Mouse (Mus musculus) intestine, embryonic 16.5 days (tissue): ENCODE data around the gene Bpgm. TPM values are rescaled to one million over a fixed set of nuclear protein-coding genes. Genes with fewer than 3 reads are reported as not detected.

Experiments used
- ATAC-seq: fragments of 200-750 bp; cut with Nextera tagmentation; 2 replicates; pipeline ENCODE4 v1.8.0; 2017; ENCODE audit warnings: moderate TSS enrichment, moderate library complexity
- H3K27ac ChIP-seq: fragments of 300-500 bp; sonication (generic); 2 replicates; pipeline ENCODE4 v1.5.1; 2014; ENCODE audit warnings: mild to moderate bottlenecking, low read length
- H3K27me3 ChIP-seq: fragments of 300-500 bp; sonication (generic); replicated peaks from 2 replicates; pipeline ENCODE4 v1.6.1; 2014; ENCODE audit warnings: low read length, control low read depth, mixed read lengths; ENCODE audit not compliant: control insufficient read depth, insufficient read depth
- H3K36me3 ChIP-seq: fragments of 300-500 bp; sonication (generic); 2 replicates; pipeline ENCODE4 v1.6.1; 2014; ENCODE audit warnings: low read length, control low read depth; ENCODE audit not compliant: control insufficient read depth, insufficient read depth
- H3K4me1 ChIP-seq: fragments of 300-500 bp; sonication (generic); 2 replicates; pipeline ENCODE4 v1.6.1; 2014; ENCODE audit warnings: low read length, control low read depth, mixed read lengths; ENCODE audit not compliant: control insufficient read depth, insufficient read depth
- H3K4me2 ChIP-seq: fragments of 300-500 bp; sonication (generic); 2 replicates; pipeline ENCODE4 v1.6.1; 2014; ENCODE audit warnings: low read depth, low read length, control low read depth
- H3K4me3 ChIP-seq: fragments of 300-500 bp; sonication (generic); 2 replicates; pipeline ENCODE4 v1.5.1; 2014; ENCODE audit warnings: mild to moderate bottlenecking, low read length
- H3K9ac ChIP-seq: fragments of 300-500 bp; sonication (generic); 2 replicates; pipeline ENCODE4 v1.6.1; 2014; ENCODE audit warnings: low read depth, low read length
- H3K9me3 ChIP-seq: fragments of 300-500 bp; sonication (generic); 2 replicates; pipeline ENCODE4 v1.6.1; 2016; ENCODE audit warnings: low read length, control low read depth; ENCODE audit not compliant: control insufficient read depth
- WGBS: fragments of 180-500 bp; shearing (Covaris S2); extraction: QIAGEN DNeasy Blood & Tissue Kit; methylation state at CpG from one replicate; pipeline ENCODE4 v1.1.7; 2014; 5-methylcytosine and 5-hydroxymethylcytosine counted together
- polyA plus RNA-seq: library from polyadenylated mRNA; unstranded; fragments of >200 nt; fragmentation: Nextera tagmentation; extraction: Ambion mirVana; gene quantifications from 2 replicates; pipeline ENCODE4 v1.2.1, GENCODE M21; 2015

Gene Bpgm
- polyA plus RNA-seq: 49.3 and 54.4 TPM in 2 replicates

DNA sequence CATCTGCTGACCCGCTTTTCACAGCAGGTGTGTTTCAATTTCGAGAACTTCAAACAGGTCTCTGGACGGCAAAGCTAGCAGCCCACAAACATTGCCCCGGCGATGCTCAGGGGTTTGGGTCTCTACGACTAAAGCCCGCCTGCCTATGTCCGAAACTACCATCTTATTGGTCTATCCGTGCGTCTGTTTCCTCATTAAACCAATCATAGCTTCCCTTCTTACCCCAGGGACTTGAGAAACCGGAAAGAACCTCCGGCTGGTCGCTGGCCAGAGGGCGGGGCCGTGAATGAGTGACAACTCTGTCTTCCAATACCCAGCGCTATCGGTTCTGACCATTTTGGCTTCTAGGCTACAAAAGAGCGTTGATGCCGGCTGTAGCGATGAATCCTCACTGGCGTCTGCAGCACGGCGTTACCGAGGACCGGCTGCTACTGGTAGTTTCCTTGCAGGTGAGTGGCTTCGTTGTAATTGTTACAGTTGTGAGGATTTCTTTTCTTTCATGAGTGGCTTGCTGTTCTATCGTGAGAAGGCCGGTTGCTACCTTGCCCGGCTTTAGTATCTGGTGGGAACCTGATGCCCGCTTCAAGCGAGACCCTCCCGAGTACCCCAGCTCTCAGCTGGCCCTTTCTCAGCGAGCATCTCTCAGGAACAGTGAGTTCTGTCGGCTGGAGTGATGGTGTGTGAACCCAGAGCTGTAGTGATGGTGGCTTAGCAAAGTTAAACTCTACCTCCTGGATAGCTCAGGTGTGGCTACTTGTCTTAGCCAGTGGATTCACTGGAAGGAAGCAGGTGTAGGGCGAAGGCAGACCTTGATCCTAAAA is at the start of gene Bpgm:
Gene Bpgm, plus strand, starts transcription at position 234 of the 821 bp plus-strand sequence.
- peak; percentile 96 for ATAC-seq
- Histone ChIP-seq H3K27me3 (no peaks in the 10 kb centered on the region), H3K4me1 (peaks cover 20% of the 10 kb centered on the region), H3K4me2 (peak within 1 kb of the TSS; percentile 79), H3K27ac (peak within 1 kb of the TSS; percentile 67), H3K4me3 (peak within 1 kb of the TSS; percentile 58), H3K9me3 (no peaks in the 10 kb centered on the region), H3K36me3 (no peaks in the 10 kb centered on the region), H3K9ac (peak within 1 kb of the TSS; percentile 71)
- under 1% methylated on average over 35 of the region's 35 CpGs for WGBS

DNA sequence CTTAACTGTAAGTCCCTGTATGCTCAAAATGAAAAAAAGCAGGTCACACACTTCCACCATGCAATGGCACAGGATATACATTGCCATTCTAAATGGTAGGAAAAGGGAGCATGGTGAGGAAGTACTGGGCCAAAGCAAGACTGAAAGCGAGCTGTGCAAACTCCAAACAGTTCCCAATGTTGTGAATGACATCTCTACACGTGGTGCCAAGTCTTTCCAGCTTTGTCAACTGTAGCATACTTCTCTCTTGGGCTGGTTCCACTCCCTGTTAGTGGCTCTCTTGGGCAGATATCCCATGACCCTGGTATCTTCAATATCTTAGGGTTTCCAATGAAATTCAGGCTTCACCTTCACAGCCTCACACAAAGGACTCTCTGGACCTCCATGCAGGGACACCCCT is 37.0 kb upstream of the Bpgm start:
- no peak overlapping the region for H3K27ac ChIP-seq
- no peaks in the 10 kb centered on the region for H3K36me3 ChIP-seq
- H3K27me3 ChIP-seq: no peaks in the 10 kb centered on the region
- 59% methylated on average over 2 of the region's 2 CpGs for WGBS
- no peak overlapping the region for H3K4me3 ChIP-seq
- no peak overlapping the region for H3K9ac ChIP-seq
- ATAC-seq: no peak
- H3K9me3 ChIP-seq: no peaks in the 10 kb centered on the region
- no peaks in the 10 kb centered on the region for H3K4me1 ChIP-seq
- H3K4me2 ChIP-seq: no peak overlapping the region

DNA sequence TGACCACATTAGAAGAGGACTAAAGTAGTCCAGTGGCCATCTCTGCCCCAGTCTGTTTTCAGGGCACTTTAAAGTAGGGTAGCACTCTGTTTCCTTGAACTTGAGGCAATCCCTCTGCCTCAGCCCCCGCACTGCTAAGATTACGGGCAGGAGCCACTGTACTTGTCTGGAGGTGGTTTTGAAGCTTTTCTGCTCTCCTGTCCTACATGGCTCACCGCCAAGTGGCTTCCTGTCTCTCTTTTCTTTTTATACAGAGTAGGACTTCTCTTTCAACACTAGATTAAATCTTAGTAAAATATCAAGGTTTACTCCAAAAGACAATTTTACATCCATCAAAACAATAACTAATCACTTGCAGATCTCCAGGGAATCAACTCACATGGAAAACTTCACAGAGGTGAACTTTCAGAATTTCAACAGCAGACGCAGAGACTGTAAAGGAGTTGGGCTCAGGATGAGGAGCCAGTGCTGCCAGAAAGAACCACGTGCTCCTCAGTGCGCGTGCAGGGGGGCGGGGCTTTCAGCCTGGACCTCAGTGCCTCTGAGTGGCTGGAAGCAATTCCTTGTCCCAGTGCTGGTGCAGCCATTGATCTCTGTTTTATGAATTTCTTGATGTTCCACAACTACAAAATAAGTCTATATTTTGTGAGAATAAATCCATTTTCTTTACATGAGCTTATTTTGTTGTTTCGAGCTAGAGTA is 34.3 kb upstream of the Bpgm start:
- no peaks in the 10 kb centered on the region for H3K27me3 ChIP-seq
- 59% methylated on average over 9 of the region's 9 CpGs for WGBS
- H3K27ac ChIP-seq: no peak overlapping the region
- H3K4me2 ChIP-seq: no peak overlapping the region
- H3K9ac ChIP-seq: no peak overlapping the region
- ATAC-seq: no peak
- H3K4me3 ChIP-seq: no peak overlapping the region
- no peaks in the 10 kb centered on the region for H3K4me1 ChIP-seq
- no peaks in the 10 kb centered on the region for H3K9me3 ChIP-seq
- H3K36me3 ChIP-seq: no peaks in the 10 kb centered on the region

DNA sequence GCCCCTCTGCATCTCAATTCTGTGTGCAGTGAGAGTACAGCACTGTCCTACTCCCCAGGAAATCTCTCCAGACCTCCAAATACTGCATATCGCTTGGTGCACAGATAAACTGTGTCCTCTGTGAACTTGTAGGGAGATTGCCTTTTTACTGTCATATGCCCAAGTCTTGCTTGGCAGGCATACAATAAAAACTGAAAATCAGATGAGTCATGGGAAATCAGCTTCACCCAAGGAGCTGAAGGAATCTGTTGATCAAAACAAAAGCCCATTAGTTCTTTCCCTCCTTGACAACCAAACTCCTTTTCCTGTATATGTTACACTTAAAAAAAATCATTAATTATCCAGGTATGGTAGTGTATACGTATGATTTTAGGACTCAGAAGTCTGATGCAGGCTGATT is 32.2 kb upstream of the Bpgm start:
- Histone ChIP-seq H3K27me3 (no peaks in the 10 kb centered on the region), H3K27ac (no peak overlapping the region), H3K9ac (no peak overlapping the region), H3K4me1 (no peaks in the 10 kb centered on the region), H3K9me3 (no peaks in the 10 kb centered on the region), H3K36me3 (no peaks in the 10 kb centered on the region), H3K4me3 (no peak overlapping the region), H3K4me2 (no peak overlapping the region)
- 76% methylated on average over 2 of the region's 2 CpGs for WGBS
- no peak for ATAC-seq

DNA sequence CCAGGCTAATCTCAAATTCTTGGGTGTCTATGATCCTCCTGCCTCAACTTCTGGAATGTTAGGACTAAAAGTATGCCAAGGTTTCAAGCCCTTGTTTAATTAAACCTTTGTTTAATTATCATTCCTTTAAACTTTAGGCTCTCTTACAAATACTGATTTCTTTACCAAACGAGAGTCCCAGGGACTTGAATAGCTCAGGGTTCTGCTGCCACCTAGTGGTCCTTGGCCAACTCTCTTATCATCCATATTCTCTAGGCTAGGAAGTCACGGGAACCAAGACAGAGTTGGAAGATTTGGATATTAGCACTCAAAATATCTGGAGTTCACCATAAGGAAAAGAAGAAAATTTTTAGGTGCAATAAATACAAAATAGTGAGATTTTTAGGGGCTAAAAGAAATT is 28.0 kb upstream of the Bpgm start:
- Histone ChIP-seq H3K36me3 (no peaks in the 10 kb centered on the region), H3K9ac (no peak overlapping the region), H3K4me3 (no peak overlapping the region), H3K27me3 (no peaks in the 10 kb centered on the region), H3K9me3 (no peaks in the 10 kb centered on the region), H3K27ac (no peak overlapping the region), H3K4me2 (no peak overlapping the region), H3K4me1 (no peaks in the 10 kb centered on the region)
- WGBS: 6% methylated on average over 2 of the region's 2 CpGs
- no peak for ATAC-seq

DNA sequence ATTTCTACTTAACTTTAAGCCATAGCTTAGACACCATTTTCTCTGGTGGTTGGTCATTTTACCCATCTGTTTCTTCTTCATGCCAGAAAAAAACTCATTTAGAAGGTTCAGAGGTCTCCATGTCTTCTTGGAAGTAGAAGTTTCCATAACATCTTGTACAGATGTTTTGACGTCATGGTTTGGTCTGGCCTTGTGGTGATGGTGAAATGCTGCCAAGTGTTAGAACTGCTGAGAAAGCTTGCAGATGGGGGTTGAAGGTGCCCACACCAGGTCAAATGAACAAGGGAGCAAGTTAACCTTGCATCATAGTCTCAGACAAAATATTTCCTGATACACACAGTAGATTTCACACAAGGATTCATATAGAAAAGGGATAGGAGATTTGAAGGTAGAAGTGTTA is 27.3 kb upstream of the Bpgm start:
- no peaks in the 10 kb centered on the region for H3K36me3 ChIP-seq
- ATAC-seq: no peak
- H3K27ac ChIP-seq: no peak overlapping the region
- H3K4me2 ChIP-seq: no peak overlapping the region
- no peak overlapping the region for H3K4me3 ChIP-seq
- H3K27me3 ChIP-seq: no peaks in the 10 kb centered on the region
- 73% methylated on average over 1 of the region's 1 CpGs for WGBS
- H3K9ac ChIP-seq: no peak overlapping the region
- H3K4me1 ChIP-seq: no peaks in the 10 kb centered on the region
- no peaks in the 10 kb centered on the region for H3K9me3 ChIP-seq

DNA sequence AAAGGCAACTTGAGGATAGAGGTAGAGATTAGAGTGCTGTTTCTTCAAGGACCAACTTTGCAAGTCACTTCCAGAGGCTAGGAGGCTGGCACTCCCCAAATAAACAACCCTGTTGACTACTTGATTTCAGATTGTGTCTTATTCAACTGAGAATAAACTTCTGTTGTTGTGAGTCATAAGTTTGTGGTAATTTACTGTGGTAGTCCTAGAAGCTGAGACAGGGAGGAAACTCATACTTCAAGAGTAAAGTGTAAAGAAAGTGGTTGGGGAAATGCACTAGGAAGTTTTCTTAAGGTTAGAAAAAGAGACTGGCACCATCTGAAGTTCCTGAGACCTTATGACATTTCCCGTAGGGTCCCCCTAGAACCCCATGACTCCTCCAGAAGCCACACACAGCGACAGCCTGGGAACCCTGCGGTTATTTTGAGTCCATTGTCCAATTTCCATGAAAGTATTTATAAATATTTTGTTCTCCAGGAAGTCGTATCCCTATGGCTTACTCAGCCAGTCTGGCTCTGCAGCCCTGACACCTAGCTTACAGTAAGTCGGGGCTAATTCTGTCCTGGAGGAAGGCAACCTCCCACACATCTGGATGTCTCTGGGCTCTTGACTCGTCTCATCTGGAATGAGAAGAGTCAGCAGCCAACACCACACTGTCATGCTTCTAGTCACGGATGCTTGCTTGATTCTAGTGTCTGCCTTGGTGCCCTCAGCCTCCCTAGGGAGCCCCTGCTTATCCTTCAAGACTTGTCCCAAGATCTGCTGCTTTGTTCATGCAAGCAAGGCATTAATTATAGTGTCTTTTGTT is 22.8 kb upstream of the Bpgm start:
- Histone ChIP-seq H3K36me3 (no peaks in the 10 kb centered on the region), H3K4me3 (no peak overlapping the region), H3K9me3 (no peaks in the 10 kb centered on the region), H3K4me1 (no peaks in the 10 kb centered on the region), H3K9ac (no peak overlapping the region), H3K4me2 (no peak overlapping the region), H3K27ac (no peak overlapping the region), H3K27me3 (no peaks in the 10 kb centered on the region; the same call in 1 of the 2 replicates)
- WGBS: 42% methylated on average over 7 of the region's 7 CpGs
- ATAC-seq: no peak

DNA sequence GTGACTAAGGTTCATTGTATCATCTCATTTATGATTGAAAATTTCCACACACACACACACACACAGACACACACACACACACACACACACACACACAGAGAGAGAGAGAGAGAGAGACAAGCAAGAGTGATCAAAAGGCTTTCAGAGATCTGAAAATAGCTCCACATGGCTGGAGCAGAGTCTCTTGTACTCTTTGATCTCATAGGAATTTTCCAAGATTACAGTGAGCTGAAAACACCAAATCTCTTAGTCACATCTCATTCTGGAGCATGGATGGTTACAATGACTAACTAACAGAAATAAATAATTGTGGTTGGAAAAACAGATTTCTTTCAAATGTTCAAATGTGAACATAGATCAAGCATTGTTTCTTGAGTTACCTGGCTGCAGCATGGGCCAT is 16.6 kb upstream of the Bpgm start:
- H3K4me2 ChIP-seq: no peak overlapping the region
- H3K9ac ChIP-seq: no peak overlapping the region
- H3K4me1 ChIP-seq: no peaks in the 10 kb centered on the region
- no peak for ATAC-seq
- no peak overlapping the region for H3K27ac ChIP-seq
- no peaks in the 10 kb centered on the region for H3K9me3 ChIP-seq
- H3K36me3 ChIP-seq: no peaks in the 10 kb centered on the region
- H3K4me3 ChIP-seq: no peak overlapping the region
- H3K27me3 ChIP-seq: no peaks in the 10 kb centered on the region; the same call in 1 of the 2 replicates

DNA sequence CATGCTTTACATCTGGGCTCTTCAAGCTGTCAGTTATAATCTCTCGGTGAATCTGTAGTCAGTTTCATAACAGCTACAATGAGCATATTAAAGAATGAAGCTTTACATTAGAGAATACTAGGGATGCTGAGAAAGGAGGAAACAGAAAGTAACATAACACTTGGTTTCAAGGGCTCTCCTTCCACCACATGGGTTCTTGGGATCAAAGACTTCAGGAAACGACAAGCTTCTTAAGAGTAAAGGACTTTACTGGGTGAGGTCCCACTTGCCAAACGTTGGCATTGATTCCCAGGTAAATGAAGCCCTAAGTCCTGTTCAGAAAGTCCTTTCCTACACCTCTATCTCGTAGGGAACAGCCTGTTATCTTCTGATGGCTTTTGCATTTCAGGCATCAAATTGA is 15.4 kb upstream of the Bpgm start:
- 50% methylated on average over 4 of the region's 4 CpGs for WGBS
- H3K9me3 ChIP-seq: no peaks in the 10 kb centered on the region
- no peaks in the 10 kb centered on the region; the same call in 1 of the 2 replicates for H3K27me3 ChIP-seq
- ATAC-seq: no peak
- no peak overlapping the region for H3K4me2 ChIP-seq
- no peak overlapping the region for H3K4me3 ChIP-seq
- no peaks in the 10 kb centered on the region for H3K36me3 ChIP-seq
- no peak overlapping the region for H3K9ac ChIP-seq
- no peaks in the 10 kb centered on the region for H3K4me1 ChIP-seq
- H3K27ac ChIP-seq: no peak overlapping the region
